Mouse (Mus musculus) CD8-positive naive resting alpha-beta T cell, adult 2 months (primary cell): ENCODE measurements at regions not wholly inside any gene's neighbourhood (a gene's known extent, or its start where the extent isn't known, plus 50 kb on each side); places are given as distances from the start of the nearest gene placed in this dataset.
A peak's percentile ranks its signal among the peaks of the same experiment; 100 is the strongest.

Experiments used
- DNase-seq, 2 experiments: peaks; one replicate each; pipeline ENCODE4 v3.0.0; 2022; ENCODE audit warnings: low read depth in 2 of 2, low spot score in 2 of 2

DNA sequence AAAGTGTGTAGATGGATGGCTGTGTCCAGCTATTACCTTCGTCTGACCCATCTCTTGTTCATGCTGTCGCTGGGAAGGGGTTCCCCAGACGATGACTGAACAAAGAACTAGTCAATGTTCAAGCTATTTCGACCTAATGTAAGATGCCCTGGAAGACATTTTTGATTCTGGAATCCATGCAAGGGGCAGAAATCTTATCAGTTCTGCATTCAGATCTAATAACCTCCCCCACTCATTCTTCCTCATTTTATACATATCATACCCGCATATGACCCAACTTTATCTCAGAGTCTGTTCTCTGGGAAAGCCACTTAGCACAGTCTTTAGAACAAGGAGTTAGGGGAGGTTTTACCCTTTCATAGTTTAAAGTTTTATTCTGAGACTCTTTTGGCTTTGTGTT lies 52.2 kb upstream of the 2310009B15Rik start:
- DNase-seq = no peak

DNA sequence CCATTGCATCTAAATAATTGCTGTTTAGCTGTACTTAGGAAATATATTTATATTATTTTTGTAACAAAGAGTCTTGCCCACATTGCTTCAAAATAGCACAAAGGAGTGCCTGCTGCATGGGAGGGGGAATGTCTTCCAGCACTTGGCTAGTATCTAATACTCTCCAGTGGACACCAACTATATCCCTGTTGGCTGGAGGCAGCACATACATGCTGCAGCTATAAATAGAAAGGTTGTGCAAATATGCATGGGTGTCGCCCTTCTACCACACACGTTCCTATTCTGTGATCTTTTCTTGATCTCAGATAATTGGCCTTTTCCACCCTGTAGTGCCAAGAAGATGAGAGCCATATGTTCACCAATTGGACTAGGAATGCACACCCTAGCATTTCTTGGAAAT lies 53.0 kb upstream of the 2310009B15Rik start:
- no peak for DNase-seq

DNA sequence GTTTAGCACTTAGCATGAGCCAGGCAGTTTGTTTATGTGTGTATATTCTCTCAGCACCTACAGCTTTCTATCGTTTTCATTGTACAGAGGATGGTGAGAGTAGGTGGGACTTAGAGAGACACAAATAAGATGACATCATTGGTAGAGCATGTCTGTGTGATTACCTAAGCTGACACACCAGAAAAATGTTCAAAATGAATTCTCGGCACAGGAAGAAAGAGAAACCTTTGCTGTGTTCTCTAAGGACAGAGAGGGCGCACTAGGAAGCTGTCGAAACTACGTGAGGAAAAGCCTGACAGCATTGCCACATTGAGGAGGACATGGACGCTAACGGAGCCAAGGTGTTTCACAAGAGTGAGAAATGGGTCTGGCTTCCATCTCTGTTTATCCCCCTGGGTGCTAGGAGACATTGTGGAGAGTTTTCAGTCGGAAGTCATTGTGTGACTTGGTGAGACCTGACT lies 51.0 kb upstream of the Dennd1b start:
- peak in 1 of 2 experiments; percentile 3 for DNase-seq

DNA sequence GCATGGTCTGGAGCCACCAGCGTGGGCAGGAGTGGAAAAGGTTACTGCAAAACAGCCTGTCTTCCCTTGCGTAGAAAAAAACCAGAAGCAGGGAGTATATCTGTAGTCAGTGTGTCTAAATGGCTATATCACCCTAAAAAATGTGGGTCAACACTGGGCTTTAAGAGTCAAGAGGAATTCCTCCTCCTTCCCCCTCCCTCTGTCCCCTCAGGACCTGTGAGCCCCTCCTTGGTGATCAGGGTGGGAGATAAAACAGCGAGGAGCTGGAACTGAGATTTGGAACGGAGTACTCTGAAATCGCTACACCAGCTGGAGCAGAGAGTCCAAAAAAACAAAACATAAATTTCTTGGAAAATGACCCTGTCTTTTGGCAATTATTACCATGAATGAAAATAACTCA lies 50.3 kb upstream of the Dennd1b start:
- no peak for DNase-seq

DNA sequence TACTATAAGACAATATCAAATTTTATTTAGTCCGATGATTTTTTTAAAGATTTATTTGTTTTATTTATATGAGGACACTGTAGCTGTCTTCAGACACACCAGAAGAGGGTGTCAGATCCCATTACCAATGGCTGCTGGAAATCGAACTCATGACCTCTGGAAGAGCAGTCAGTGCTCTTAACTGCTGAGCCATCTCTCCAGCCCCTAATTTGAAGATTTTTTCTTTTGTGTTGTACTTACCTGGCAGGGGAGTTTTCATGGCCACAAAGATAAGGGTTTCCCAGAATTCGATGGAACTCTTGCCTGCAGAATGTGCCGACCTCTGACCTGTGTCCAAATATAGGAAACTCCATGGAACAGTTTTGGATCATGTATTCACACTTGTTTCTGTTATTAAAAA lies 49.8 kb upstream of the Dennd1b start:
- no peak for DNase-seq
